Mouse (Mus musculus): Measurements from ENCODE around the gene Cenpp. TPM values are rescaled to one million over a fixed set of nuclear protein-coding genes. Genes with fewer than 3 reads are reported as not detected.

Cenpp gene
- polyA plus RNA-seq, 1 experiment from 2014 or later: 34.2 TPM

- DNase-seq (ENCODE audit: low spot score) (no peak), ATAC-seq (ENCODE audit: low FRiP score) (no peak)
- Histone ChIP-seq H3K4me3 (ENCODE audit: low read depth, low read length) (no peak overlapping the region), H3K9ac (ENCODE audit: low read depth, low read length) (no peak overlapping the region), H3K4me1 (replicated peaks; ENCODE audit: control insufficient read depth, insufficient read depth, low read length) (no peaks in the 10 kb centered on the region), H3K27ac (ENCODE audit: low read depth, low read length) (no peak overlapping the region), H3K4me2 (replicated peaks; ENCODE audit: low read depth, low read length) (no peak overlapping the region), H3K27me3 (ENCODE audit: control insufficient read depth, insufficient read depth, low read length) (no peaks in the 10 kb centered on the region), H3K9me3 (ENCODE audit: control insufficient read depth, low read length) (no peaks in the 10 kb centered on the region), H3K36me3 (ENCODE audit: control insufficient read depth, insufficient read depth, low read length) (no peaks in the 10 kb centered on the region)
- WGBS: 48% methylated on average over 2 of the region's 2 CpGs
Observed at GRCm38 (mm10) chr13:49651136-49651535, 1.4 kb downstream of the Cenpp start.

- Histone ChIP-seq H3K4me3 (ENCODE audit: low read depth, low read length) (no peak overlapping the region), H3K9ac (ENCODE audit: low read depth, low read length) (no peak overlapping the region), H3K4me2 (replicated peaks; ENCODE audit: low read depth, low read length) (no peak overlapping the region), H3K27ac (ENCODE audit: low read depth, low read length) (no peak overlapping the region), H3K36me3 (ENCODE audit: control insufficient read depth, insufficient read depth, low read length) (no peaks in the 10 kb centered on the region), H3K9me3 (ENCODE audit: control insufficient read depth, low read length) (no peaks in the 10 kb centered on the region), H3K27me3 (ENCODE audit: control insufficient read depth, insufficient read depth, low read length) (no peaks in the 10 kb centered on the region), H3K4me1 (replicated peaks; ENCODE audit: control insufficient read depth, insufficient read depth, low read length) (no peaks in the 10 kb centered on the region)
- WGBS: 73% methylated on average over 1 of the region's 1 CpGs
- ATAC-seq (ENCODE audit: low FRiP score): no peak
- DNase-seq (ENCODE audit: low spot score): no peak
Observed at GRCm38 (mm10) chr13:49646019-49646418, 6.6 kb downstream of the Cenpp start.

- H3K4me1 ChIP-seq (replicated peaks; ENCODE audit: control insufficient read depth, insufficient read depth, low read length): no peaks in the 10 kb centered on the region
- H3K4me2 ChIP-seq (replicated peaks; ENCODE audit: low read depth, low read length): no peak overlapping the region
- DNase-seq (ENCODE audit: low spot score) (peak; percentile 15), ATAC-seq (ENCODE audit: low FRiP score) (no peak)
- WGBS: 89% methylated on average over 2 of the region's 2 CpGs
- no peaks in the 10 kb centered on the region for H3K9me3 ChIP-seq (ENCODE audit: control insufficient read depth, low read length)
- no peak overlapping the region for H3K4me3 ChIP-seq (ENCODE audit: low read depth, low read length)
- no peak overlapping the region for H3K27ac ChIP-seq (ENCODE audit: low read depth, low read length)
- H3K27me3 ChIP-seq (ENCODE audit: control insufficient read depth, insufficient read depth, low read length): no peaks in the 10 kb centered on the region
- no peaks in the 10 kb centered on the region for H3K36me3 ChIP-seq (ENCODE audit: control insufficient read depth, insufficient read depth, low read length)
- H3K9ac ChIP-seq (ENCODE audit: low read depth, low read length): no peak overlapping the region
Observed at GRCm38 (mm10) chr13:49644731-49645529, 7.7 kb downstream of the Cenpp start.

GRCm38 (mm10) chr13:49643669-49644362, 8.8 kb downstream of the Cenpp start:
- Histone ChIP-seq H3K27me3 (ENCODE audit: control insufficient read depth, insufficient read depth, low read length) (no peaks in the 10 kb centered on the region), H3K4me3 (ENCODE audit: low read depth, low read length) (no peak overlapping the region), H3K4me1 (replicated peaks; ENCODE audit: control insufficient read depth, insufficient read depth, low read length) (no peaks in the 10 kb centered on the region), H3K4me2 (replicated peaks; ENCODE audit: low read depth, low read length) (no peak overlapping the region), H3K27ac (ENCODE audit: low read depth, low read length) (no peak overlapping the region), H3K9ac (ENCODE audit: low read depth, low read length) (no peak overlapping the region), H3K9me3 (ENCODE audit: control insufficient read depth, low read length) (no peaks in the 10 kb centered on the region), H3K36me3 (ENCODE audit: control insufficient read depth, insufficient read depth, low read length) (no peaks in the 10 kb centered on the region)
- ATAC-seq (ENCODE audit: low FRiP score) (no peak), DNase-seq (ENCODE audit: low spot score) (no peak)

- H3K36me3 ChIP-seq (ENCODE audit: control insufficient read depth, insufficient read depth, low read length): no peaks in the 10 kb centered on the region
- no peak overlapping the region for H3K4me3 ChIP-seq (ENCODE audit: low read depth, low read length)
- no peak overlapping the region for H3K9ac ChIP-seq (ENCODE audit: low read depth, low read length)
- H3K4me1 ChIP-seq (replicated peaks; ENCODE audit: control insufficient read depth, insufficient read depth, low read length): no peaks in the 10 kb centered on the region
- H3K9me3 ChIP-seq (ENCODE audit: control insufficient read depth, low read length): no peaks in the 10 kb centered on the region
- no peak overlapping the region for H3K4me2 ChIP-seq (replicated peaks; ENCODE audit: low read depth, low read length)
- 78% methylated on average over 6 of the region's 6 CpGs for WGBS
- ATAC-seq (ENCODE audit: low FRiP score): no peak
- DNase-seq (ENCODE audit: low spot score): no peak
- H3K27me3 ChIP-seq (ENCODE audit: control insufficient read depth, insufficient read depth, low read length): no peaks in the 10 kb centered on the region
- no peak overlapping the region for H3K27ac ChIP-seq (ENCODE audit: low read depth, low read length)
Observed at GRCm38 (mm10) chr13:49642650-49643049, 9.9 kb downstream of the Cenpp start.

GRCm38 (mm10) chr13:49639965-49640364, 12.6 kb downstream of the Cenpp start:
- WGBS: 94% methylated on average over 2 of the region's 2 CpGs
- no peaks in the 10 kb centered on the region for H3K9me3 ChIP-seq (ENCODE audit: control insufficient read depth, low read length)
- H3K36me3 ChIP-seq (ENCODE audit: control insufficient read depth, insufficient read depth, low read length): no peaks in the 10 kb centered on the region
- DNase-seq (ENCODE audit: low spot score): no peak
- no peaks in the 10 kb centered on the region for H3K27me3 ChIP-seq (ENCODE audit: control insufficient read depth, insufficient read depth, low read length)
- no peak overlapping the region for H3K4me3 ChIP-seq (ENCODE audit: low read depth, low read length)
- H3K9ac ChIP-seq (ENCODE audit: low read depth, low read length): no peak overlapping the region
- H3K4me1 ChIP-seq (replicated peaks; ENCODE audit: control insufficient read depth, insufficient read depth, low read length): no peaks in the 10 kb centered on the region
- no peak for ATAC-seq (ENCODE audit: low FRiP score)
- H3K4me2 ChIP-seq (replicated peaks; ENCODE audit: low read depth, low read length): no peak overlapping the region
- H3K27ac ChIP-seq (ENCODE audit: low read depth, low read length): no peak overlapping the region

GRCm38 (mm10) chr13:49629076-49629475, 23.5 kb downstream of the Cenpp start:
- Histone ChIP-seq H3K4me2 (replicated peaks; ENCODE audit: low read depth, low read length) (no peak overlapping the region), H3K9ac (ENCODE audit: low read depth, low read length) (no peak overlapping the region), H3K4me3 (ENCODE audit: low read depth, low read length) (no peak overlapping the region), H3K36me3 (ENCODE audit: control insufficient read depth, insufficient read depth, low read length) (no peaks in the 10 kb centered on the region), H3K27me3 (ENCODE audit: control insufficient read depth, insufficient read depth, low read length) (no peaks in the 10 kb centered on the region), H3K4me1 (replicated peaks; ENCODE audit: control insufficient read depth, insufficient read depth, low read length) (no peaks in the 10 kb centered on the region), H3K9me3 (ENCODE audit: control insufficient read depth, low read length) (no peaks in the 10 kb centered on the region), H3K27ac (ENCODE audit: low read depth, low read length) (no peak overlapping the region)
- 92% methylated on average over 2 of the region's 2 CpGs for WGBS
- no peak for ATAC-seq (ENCODE audit: low FRiP score)
- DNase-seq (ENCODE audit: low spot score): no peak

- H3K9me3 ChIP-seq (ENCODE audit: control insufficient read depth, low read length): no peaks in the 10 kb centered on the region
- no peaks in the 10 kb centered on the region for H3K4me1 ChIP-seq (replicated peaks; ENCODE audit: control insufficient read depth, insufficient read depth, low read length)
- H3K36me3 ChIP-seq (ENCODE audit: control insufficient read depth, insufficient read depth, low read length): no peaks in the 10 kb centered on the region
- H3K9ac ChIP-seq (ENCODE audit: low read depth, low read length): no peak overlapping the region
- no peak overlapping the region for H3K27ac ChIP-seq (ENCODE audit: low read depth, low read length)
- DNase-seq (ENCODE audit: low spot score) (no peak), ATAC-seq (ENCODE audit: low FRiP score) (no peak)
- no peak overlapping the region for H3K4me2 ChIP-seq (replicated peaks; ENCODE audit: low read depth, low read length)
- H3K4me3 ChIP-seq (ENCODE audit: low read depth, low read length): no peak overlapping the region
- no peaks in the 10 kb centered on the region for H3K27me3 ChIP-seq (ENCODE audit: control insufficient read depth, insufficient read depth, low read length)
Observed at GRCm38 (mm10) chr13:49628167-49628566, 24.4 kb downstream of the Cenpp start.

GRCm38 (mm10) chr13:49623216-49623615, 29.4 kb downstream of the Cenpp start:
- Histone ChIP-seq H3K9me3 (ENCODE audit: control insufficient read depth, low read length) (no peaks in the 10 kb centered on the region), H3K4me3 (ENCODE audit: low read depth, low read length) (no peak overlapping the region), H3K27me3 (ENCODE audit: control insufficient read depth, insufficient read depth, low read length) (no peaks in the 10 kb centered on the region), H3K27ac (ENCODE audit: low read depth, low read length) (no peak overlapping the region), H3K9ac (ENCODE audit: low read depth, low read length) (no peak overlapping the region), H3K4me1 (replicated peaks; ENCODE audit: control insufficient read depth, insufficient read depth, low read length) (no peaks in the 10 kb centered on the region), H3K4me2 (replicated peaks; ENCODE audit: low read depth, low read length) (no peak overlapping the region), H3K36me3 (ENCODE audit: control insufficient read depth, insufficient read depth, low read length) (no peaks in the 10 kb centered on the region)
- no peak for ATAC-seq (ENCODE audit: low FRiP score)
- WGBS: 91% methylated on average over 1 of the region's 1 CpGs
- no peak for DNase-seq (ENCODE audit: low spot score)
